Mouse (Mus musculus) spleen, postnatal 36 days (tissue): ENCODE data around the gene Magea2.
"Not testable (repeated sequence)": the region's sequence is repeated elsewhere in the genome, so short reads cannot be mapped to it uniquely, and the experiment has no call there.

ENCODE experiments used
- DNase-seq, 2 experiments: peaks; one replicate each; pipeline ENCODE4 v3.0.0; 2022; ENCODE audit warnings: low spot score in 2 of 2, mixed read lengths in 1 of 2

Gene Magea2

DNA sequence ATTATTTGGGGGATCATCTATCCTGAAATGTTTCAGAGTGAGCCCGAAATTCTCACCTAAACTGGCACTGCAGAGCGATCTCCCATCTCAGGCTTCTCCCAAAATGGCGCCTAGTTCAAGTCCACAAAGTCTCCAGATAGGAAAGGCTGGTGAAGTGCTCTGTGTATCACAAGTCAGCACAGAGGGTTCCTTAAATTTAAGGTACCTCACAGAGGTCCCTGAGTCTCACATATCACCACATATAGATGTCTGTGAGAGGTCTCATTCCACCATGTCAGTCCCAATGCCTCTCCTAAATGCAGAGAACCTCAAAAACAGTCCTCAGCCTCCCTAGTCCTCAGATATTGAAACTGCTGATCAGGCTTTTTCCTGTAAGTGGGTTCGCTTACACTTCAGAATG, at the start of gene Magea2:
Gene Magea2, minus strand, starts transcription at position 101 of the 400 bp plus-strand sequence.
- not testable (repeated sequence) for DNase-seq

DNA sequence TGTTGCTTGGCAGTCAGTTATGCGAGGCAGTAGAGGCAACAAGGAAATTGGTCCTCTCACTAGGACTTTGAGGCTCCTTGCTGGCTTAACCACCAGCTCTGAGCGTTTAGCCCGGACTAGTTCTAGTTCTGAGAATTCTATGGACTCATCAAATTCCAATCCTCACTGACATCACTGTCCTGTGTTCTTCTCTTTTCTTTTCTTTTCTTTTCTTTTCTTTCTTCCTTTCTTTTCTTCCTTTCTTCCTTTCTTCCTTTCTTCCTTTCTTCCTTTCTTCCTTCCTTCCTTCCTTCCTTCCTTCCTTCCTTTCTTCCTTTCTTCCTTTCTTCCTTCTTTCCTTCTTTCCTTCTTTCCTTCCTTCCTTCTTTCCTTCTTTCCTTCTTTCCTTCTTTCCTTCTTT, 34.8 kb upstream of the Magea2 start, which contains the start of gene Cldn34b2:
Gene Cldn34b2, minus strand, starts transcription at position 101 of the 400 bp plus-strand sequence.
- DNase-seq: not testable (repeated sequence)

DNA sequence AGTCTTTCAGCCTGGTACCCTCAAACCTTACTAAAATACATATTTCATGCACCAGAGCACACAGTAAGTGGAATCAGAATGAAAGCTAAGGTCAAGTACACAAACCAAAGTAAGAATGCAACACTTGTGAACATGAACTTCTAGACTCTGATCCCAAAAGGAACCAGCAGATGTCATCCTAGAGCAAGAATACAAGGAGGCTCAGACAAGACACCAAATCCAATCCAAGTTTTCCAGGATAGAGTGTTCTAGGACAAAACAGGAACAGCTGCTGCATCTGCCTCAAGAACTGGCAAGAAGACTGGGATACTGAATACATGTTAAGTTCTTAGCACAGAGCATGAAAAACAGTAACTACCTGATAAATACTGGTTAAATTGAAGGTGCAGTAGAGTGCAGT, 4.6 kb upstream of the Magea2 start:
- DNase-seq: no peak

DNA sequence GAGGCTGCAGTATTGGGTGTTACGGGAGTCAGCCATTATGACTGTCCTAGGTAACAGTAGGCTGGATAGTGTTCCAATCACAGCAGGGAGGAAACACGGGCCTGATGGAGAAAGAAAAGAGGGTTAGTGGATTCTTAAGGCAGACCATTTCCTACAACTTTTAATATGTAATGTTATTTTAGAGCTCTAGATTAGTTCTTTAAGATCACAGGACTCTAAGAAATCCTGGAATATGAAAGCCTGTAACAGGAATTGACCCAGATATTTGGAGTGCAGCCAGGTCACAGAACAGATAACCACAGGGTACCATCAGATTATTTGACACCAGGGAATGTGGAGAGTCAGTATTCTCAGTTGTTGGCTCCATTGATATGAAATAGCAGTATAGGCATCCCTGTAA, 3.8 kb downstream of the Magea2 start, which contains the start of gene Magea1:
Gene Magea1, minus strand, starts transcription at position 101 of the 400 bp plus-strand sequence.
- DNase-seq: not testable (repeated sequence)

DNA sequence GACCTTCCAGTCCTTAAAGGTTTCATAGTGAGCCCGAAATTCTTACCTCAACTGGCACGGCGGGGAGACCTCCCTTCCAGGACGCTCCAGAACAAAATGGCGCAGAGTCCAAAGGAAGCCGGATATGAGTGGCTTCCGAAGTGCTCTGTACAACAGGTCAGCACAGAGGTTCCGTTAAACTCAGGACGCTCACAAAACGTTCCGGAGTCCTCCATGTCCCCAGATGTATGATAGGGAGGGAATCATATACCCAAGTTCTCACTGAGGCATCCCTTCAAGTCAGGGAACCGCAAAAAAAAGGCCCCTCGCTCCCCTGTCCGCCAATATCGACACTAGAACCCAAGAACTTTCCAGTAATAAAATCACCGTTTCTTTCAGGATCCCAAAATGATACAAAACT, 30.4 kb downstream of the Magea2 start, which contains the start of gene Magea5:
Gene Magea5, minus strand, starts transcription at position 101 of the 400 bp plus-strand sequence.
- not testable (repeated sequence) for DNase-seq

DNA sequence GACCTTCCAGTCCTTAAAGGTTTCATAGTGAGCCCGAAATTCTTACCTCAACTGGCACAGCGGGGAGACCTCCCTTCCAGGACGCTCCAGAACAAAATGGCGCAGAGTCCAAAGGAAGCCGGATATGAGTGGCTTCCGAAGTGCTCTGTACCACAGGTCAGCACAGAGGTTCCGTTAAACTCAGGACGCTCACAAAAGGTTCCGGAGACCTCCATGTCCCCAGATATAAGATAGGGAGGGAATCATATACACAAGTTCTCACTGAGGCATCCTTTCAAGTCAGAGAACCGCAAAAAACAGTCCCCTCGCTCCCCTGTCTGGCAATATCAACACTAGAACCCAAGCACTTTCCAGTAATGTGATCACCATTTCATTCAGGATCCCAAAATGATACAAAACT, 97.7 kb downstream of the Magea2 start, which contains the start of gene Magea8:
Gene Magea8, minus strand, starts transcription at position 101 of the 400 bp plus-strand sequence.
- not testable (repeated sequence) for DNase-seq
